ENCODE assay signal across 8 mouse cellular contexts in the genomic region with DNA sequence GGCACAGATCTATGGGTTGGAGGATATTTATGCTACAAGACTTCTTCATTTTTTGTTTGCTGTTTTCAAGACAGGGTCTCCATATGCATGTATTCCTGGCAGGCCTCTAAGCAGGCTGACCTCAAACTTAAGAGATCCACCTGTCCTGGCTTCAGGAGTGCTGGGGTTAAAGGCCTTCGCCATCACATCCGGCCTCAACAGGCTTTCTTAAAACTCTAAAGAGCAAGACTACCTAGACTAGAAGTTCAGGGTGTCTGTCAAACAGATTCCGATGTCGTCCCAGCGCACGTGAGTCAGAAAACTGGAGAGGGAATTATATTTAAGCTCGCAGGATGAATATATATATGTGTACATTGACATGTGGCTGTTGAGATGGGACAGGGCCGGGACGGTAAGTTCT. TPM values are rescaled to one million over a fixed set of nuclear protein-coding genes. Genes with fewer than 3 reads are reported as not detected.
A peak's percentile ranks its signal among the peaks of the same experiment; 100 is the strongest.
DNase-seq lines count a peak whose midpoint lies in the region; ATAC-seq and TF ChIP-seq lines count a peak whose summit lies in the region.

No protein-coding gene starts in this region.

- peak overlapping the region; percentile 93 for H3K9ac ChIP-seq in liver, embryonic 11.5 days (ENCODE audit: low read depth, low read length)
- no peak overlapping the region; the same call in 1 of the 2 replicates for H3K9ac ChIP-seq in stomach, postnatal 0 days (ENCODE audit: low read length)

- 68% methylated on average over 9 of the region's 9 CpGs for WGBS in liver, embryonic 11.5 days
- 56% methylated on average over 9 of the region's 9 CpGs for WGBS in stomach, postnatal 0 days

- peak; percentile 40 for DNase-seq in cerebellum, adult 9-10 months
- DNase-seq in cerebellum, postnatal 36 days, result no peak
- DNase-seq in liver, embryonic 11.5 days (ENCODE audit: low spot score), result no peak
- DNase-seq in stomach, postnatal 0 days (ENCODE audit: low spot score), result no peak
- DNase-seq in adrenal gland, postnatal 4 days (ENCODE audit: low spot score in 2 of 2), result no peak
- no peak for DNase-seq in thymus, postnatal 0 days (ENCODE audit: low spot score)

- peak overlapping the region; percentile 97 for H3K4me2 ChIP-seq in liver, embryonic 11.5 days
- peak overlapping the region; percentile 72 for H3K4me2 ChIP-seq in stomach, postnatal 0 days (replicated peaks; ENCODE audit: low read depth)

- peaks cover 49% of the 10 kb centered on the region for H3K4me1 ChIP-seq in megakaryocyte, embryonic 14.5 days
- H3K4me1 ChIP-seq in liver, embryonic 11.5 days (replicated peaks; ENCODE audit: control insufficient read depth, insufficient read depth, low read length), result peaks cover 30% of the 10 kb centered on the region
- peaks cover 3% of the 10 kb centered on the region; the same call in 1 of the 2 replicates for H3K4me1 ChIP-seq in stomach, postnatal 0 days (replicated peaks; ENCODE audit: control insufficient read depth, insufficient read depth)

- H3K27ac ChIP-seq in liver, embryonic 11.5 days (ENCODE audit: low read depth, low read length), result no peak overlapping the region
- H3K27ac ChIP-seq in stomach, postnatal 0 days (replicated peaks), result no peak overlapping the region

- ATAC-seq in megakaryocyte, adult 5-6 weeks (ENCODE audit: poor library complexity, severe bottlenecking), result no peak
- ATAC-seq in liver, embryonic 11.5 days (replicated peaks; ENCODE audit: low FRiP score), result no peak
- ATAC-seq in stomach, postnatal 0 days (ENCODE audit: low FRiP score, low TSS enrichment), result no peak

- H3K27me3 ChIP-seq in megakaryocyte, embryonic 14.5 days (replicated peaks), result no peaks in the 10 kb centered on the region
- no peaks in the 10 kb centered on the region for H3K27me3 ChIP-seq in liver, embryonic 11.5 days (replicated peaks; ENCODE audit: control insufficient read depth, insufficient read depth, low read length)
- H3K27me3 ChIP-seq in stomach, postnatal 0 days (ENCODE audit: control insufficient read depth, insufficient read depth, low read length), result no peaks in the 10 kb centered on the region

- TF ChIP-seq CTCF in stomach, postnatal 0 days (IDR thresholded peaks at IDR 0.05; ENCODE audit: low read depth), result no peak

- peaks cover 41% of the 10 kb centered on the region for H3K36me3 ChIP-seq in megakaryocyte, embryonic 14.5 days (replicated peaks; ENCODE audit: low read length)
- H3K36me3 ChIP-seq in liver, embryonic 11.5 days (ENCODE audit: control insufficient read depth, insufficient read depth, low read length), result peaks cover 24% of the 10 kb centered on the region
- peaks cover 6% of the 10 kb centered on the region for H3K36me3 ChIP-seq in stomach, postnatal 0 days (ENCODE audit: control insufficient read depth, insufficient read depth, low read length)

- peak overlapping the region; percentile 96 for H3K4me3 ChIP-seq in megakaryocyte, embryonic 14.5 days (replicated peaks)
- H3K4me3 ChIP-seq in liver, embryonic 11.5 days (ENCODE audit: low read depth, low read length), result peak overlapping the region; percentile 88
- peak overlapping the region; percentile 85 for H3K4me3 ChIP-seq in stomach, postnatal 0 days (ENCODE audit: low read depth, low read length)

- no peak for TF ChIP-seq EP300 in stomach, postnatal 0 days (optimal IDR thresholded peaks at IDR 0.05)

- H3K9me3 ChIP-seq in megakaryocyte, embryonic 14.5 days, result peaks cover 35% of the 10 kb centered on the region
- peaks cover 15% of the 10 kb centered on the region; the same call in 1 of the 2 replicates for H3K9me3 ChIP-seq in liver, embryonic 11.5 days (ENCODE audit: control insufficient read depth, low read length)
- no peaks in the 10 kb centered on the region for H3K9me3 ChIP-seq in stomach, postnatal 0 days (ENCODE audit: control insufficient read depth, low read length)

RNA-seq across cellular contexts. Expression of gene Ring1, which starts 0.8 kb away (rescaled TPM):
- polyA plus RNA-seq in megakaryocyte, embryonic 14.5 days (2012; ENCODE audit: insufficient read depth, low replicate concordance), result 5.3 and 24.9 TPM in 2 replicates
- 5.3 and 6.7 TPM in 2 replicates for total RNA-seq in megakaryocyte, adult 5-6 weeks (2015)
- total RNA-seq in megakaryocyte, adult 5-6 weeks (2017), result 7.9 and 9.6 TPM in 2 replicates
- polyA plus RNA-seq in liver, embryonic 11.5 days (2014; fragmentation: Nextera tagmentation; extraction: Ambion mirVana), result 3.4 and 5.5 TPM in 2 replicates
- 13.3 and 14.6 TPM in 2 replicates for polyA plus RNA-seq in stomach, postnatal 0 days (2015; fragmentation: Nextera tagmentation; extraction: Ambion mirVana)
- 10 to 100 TPM; 49.0 to 54.3 TPM for total RNA-seq in adrenal gland, postnatal 4 days (2021)
- polyA plus RNA-seq in thymus, postnatal 0 days (2015; fragmentation: Nextera tagmentation; extraction: Ambion mirVana), result 14.5 and 20.9 TPM in 2 replicates

RNA-seq across cellular contexts. Expression of gene H2-Ke6, which starts 4.2 kb away (rescaled TPM):
- 12.4 and 22.2 TPM in 2 replicates for polyA plus RNA-seq in megakaryocyte, embryonic 14.5 days (2012; ENCODE audit: insufficient read depth, low replicate concordance)
- 67.7 and 84.3 TPM in 2 replicates for total RNA-seq in megakaryocyte, adult 5-6 weeks (2015)
- total RNA-seq in megakaryocyte, adult 5-6 weeks (2017), result 34.6 and 35.5 TPM in 2 replicates
- 34.2 and 45.1 TPM in 2 replicates for polyA plus RNA-seq in liver, embryonic 11.5 days (2014; fragmentation: Nextera tagmentation; extraction: Ambion mirVana)
- polyA plus RNA-seq in stomach, postnatal 0 days (2015; fragmentation: Nextera tagmentation; extraction: Ambion mirVana), result 37.6 and 42.4 TPM in 2 replicates
- total RNA-seq in adrenal gland, postnatal 4 days (2021), result 100 to 1,000 TPM; 135 to 144 TPM
- polyA plus RNA-seq in thymus, postnatal 0 days (2015; fragmentation: Nextera tagmentation; extraction: Ambion mirVana), result 77.4 and 82.2 TPM in 2 replicates

RNA-seq across cellular contexts. Expression of gene Slc39a7, which starts 7.8 kb away (rescaled TPM):
- polyA plus RNA-seq in megakaryocyte, embryonic 14.5 days (2012; ENCODE audit: insufficient read depth, low replicate concordance), result 63.6 and 95.7 TPM in 2 replicates
- 5.4 and 6.4 TPM in 2 replicates for total RNA-seq in megakaryocyte, adult 5-6 weeks (2015)
- total RNA-seq in megakaryocyte, adult 5-6 weeks (2017), result 72.5 and 83.1 TPM in 2 replicates
- polyA plus RNA-seq in liver, embryonic 11.5 days (2014; fragmentation: Nextera tagmentation; extraction: Ambion mirVana), result 73.9 and 75.9 TPM in 2 replicates
- 114 and 118 TPM in 2 replicates for polyA plus RNA-seq in stomach, postnatal 0 days (2015; fragmentation: Nextera tagmentation; extraction: Ambion mirVana)
- 100 to 1,000 TPM; 145 to 156 TPM for total RNA-seq in adrenal gland, postnatal 4 days (2021)
- polyA plus RNA-seq in thymus, postnatal 0 days (2015; fragmentation: Nextera tagmentation; extraction: Ambion mirVana), result 90.5 and 96.5 TPM in 2 replicates

RNA-seq across cellular contexts. Expression of gene Rxrb, which starts 7.9 kb away (rescaled TPM):
- 66.5 and 117 TPM in 2 replicates for polyA plus RNA-seq in megakaryocyte, embryonic 14.5 days (2012; ENCODE audit: insufficient read depth, low replicate concordance)
- total RNA-seq in megakaryocyte, adult 5-6 weeks (2015), result 19.6 and 23.4 TPM in 2 replicates
- 23.7 and 27.2 TPM in 2 replicates for total RNA-seq in megakaryocyte, adult 5-6 weeks (2017)
- polyA plus RNA-seq in liver, embryonic 11.5 days (2014; fragmentation: Nextera tagmentation; extraction: Ambion mirVana), result 30.8 and 31.5 TPM in 2 replicates
- 25.0 and 26.9 TPM in 2 replicates for polyA plus RNA-seq in stomach, postnatal 0 days (2015; fragmentation: Nextera tagmentation; extraction: Ambion mirVana)
- total RNA-seq in adrenal gland, postnatal 4 days (2021), result 10 to 100 TPM; 74.5 to 78.0 TPM
- 47.1 and 48.9 TPM in 2 replicates for polyA plus RNA-seq in thymus, postnatal 0 days (2015; fragmentation: Nextera tagmentation; extraction: Ambion mirVana)

RNA-seq across cellular contexts. Expression of gene Col11a2, which starts 15.6 kb away (rescaled TPM):
- polyA plus RNA-seq in megakaryocyte, embryonic 14.5 days (2012; ENCODE audit: insufficient read depth, low replicate concordance), result 19.6 and 36.5 TPM in 2 replicates
- 0.36 and 0.87 TPM in 2 replicates for total RNA-seq in megakaryocyte, adult 5-6 weeks (2015)
- total RNA-seq in megakaryocyte, adult 5-6 weeks (2017), result 1.2 and 1.5 TPM in 2 replicates
- 0.61 and 0.67 TPM in 2 replicates for polyA plus RNA-seq in liver, embryonic 11.5 days (2014; fragmentation: Nextera tagmentation; extraction: Ambion mirVana)
- polyA plus RNA-seq in stomach, postnatal 0 days (2015; fragmentation: Nextera tagmentation; extraction: Ambion mirVana), result 0.18 and 0.29 TPM in 2 replicates
- 1 to 10 TPM; 3.1 to 6.4 TPM for total RNA-seq in adrenal gland, postnatal 4 days (2021)
- polyA plus RNA-seq in thymus, postnatal 0 days (2015; fragmentation: Nextera tagmentation; extraction: Ambion mirVana), result 1.1 and 1.5 TPM in 2 replicates
